Mouse (Mus musculus): ENCODE results near the gene Ccdc171. TPM values are rescaled to one million over a fixed set of nuclear protein-coding genes. Genes with fewer than 3 reads are reported as not detected.

Ccdc171 gene
- polyA plus RNA-seq, 1 experiment from 2014 or later = 5.8 TPM

DNA sequence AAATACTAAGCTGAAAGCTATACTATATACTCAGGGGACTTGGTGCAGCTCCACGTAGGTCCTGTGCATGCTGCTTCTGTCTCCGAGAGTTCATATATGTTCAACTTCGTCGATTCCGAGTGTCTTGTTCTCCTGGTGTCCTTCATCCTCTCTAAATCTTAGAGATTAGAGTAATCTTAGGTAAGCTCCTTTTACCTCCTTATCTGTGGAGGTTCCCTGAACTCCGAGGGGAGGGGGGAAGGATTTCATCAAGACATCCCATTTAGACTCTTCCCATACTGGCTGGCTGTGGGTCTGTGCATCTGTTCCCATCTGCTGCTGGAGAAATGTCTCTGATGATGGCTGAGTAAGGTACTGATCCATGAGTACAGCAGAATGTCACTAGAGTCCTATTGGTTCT, 249.8 kb downstream of the Ccdc171 start:
- Histone ChIP-seq H3K4me3 (no peak overlapping the region), H3K9me3 (replicated peaks) (0 out of 2 replicates have a peak, but pooled peaks cover 6% of the 10 kb centered on the region), H3K9ac (no peak overlapping the region), H3K27me3 (no peaks in the 10 kb centered on the region), H3K36me3 (no peaks in the 10 kb centered on the region), H3K4me2 (replicated peaks) (no peak overlapping the region), H3K27ac (no peak overlapping the region), H3K4me1 (peaks cover 2% of the 10 kb centered on the region; the same call in 1 of the 2 replicates)
- WGBS = 95% methylated on average over 6 of the region's 6 CpGs
- no peak for ATAC-seq (ENCODE audit: low FRiP score)

DNA sequence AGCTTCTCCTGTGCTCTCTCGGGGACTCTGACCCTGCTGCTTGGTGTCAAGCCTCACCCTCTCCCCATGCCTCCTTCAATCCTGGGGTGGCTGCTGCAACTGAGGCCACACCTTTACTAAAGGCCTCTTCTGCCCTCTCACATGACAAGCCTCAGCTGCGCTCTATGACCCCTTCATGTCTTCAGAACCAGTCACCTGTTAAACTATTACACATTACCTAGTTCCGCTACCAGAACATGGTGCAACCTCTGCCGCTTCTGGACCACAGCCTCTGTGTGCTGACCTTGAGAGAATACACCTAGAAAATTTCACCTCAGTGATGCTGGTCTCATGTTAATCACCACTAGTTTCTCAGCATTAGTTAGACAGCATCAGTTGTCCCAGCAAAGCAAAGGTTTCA, 254.7 kb downstream of the Ccdc171 start:
- WGBS = 96% methylated on average over 4 of the region's 4 CpGs
- ATAC-seq (ENCODE audit: low FRiP score) = no peak
- Histone ChIP-seq H3K36me3 (no peaks in the 10 kb centered on the region), H3K9ac (no peak overlapping the region), H3K9me3 (replicated peaks) (0 out of 2 replicates have a peak, but pooled peaks cover 6% of the 10 kb centered on the region), H3K4me3 (no peak overlapping the region), H3K27ac (no peak overlapping the region), H3K4me1 (peaks cover 2% of the 10 kb centered on the region; the same call in 1 of the 2 replicates), H3K4me2 (replicated peaks) (no peak overlapping the region), H3K27me3 (no peaks in the 10 kb centered on the region)

DNA sequence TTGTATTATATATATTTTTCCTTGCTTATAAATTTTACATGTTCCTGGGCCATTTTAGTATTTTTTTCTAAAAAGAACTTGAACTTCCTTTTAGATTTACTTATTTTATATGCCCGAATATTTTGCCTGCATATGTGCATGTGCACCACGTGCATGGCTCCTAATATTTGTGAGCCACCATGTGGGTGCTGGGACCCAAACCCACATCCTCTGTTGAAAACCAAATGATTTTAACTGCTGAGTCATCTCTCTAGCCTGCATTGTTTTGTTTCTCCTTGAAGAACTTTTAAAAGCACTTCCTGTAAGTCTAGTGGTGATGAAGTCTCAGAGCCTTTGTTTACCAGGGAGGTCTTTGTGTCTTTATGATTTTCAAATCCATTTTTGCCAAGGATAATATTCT, 259.8 kb downstream of the Ccdc171 start:
- WGBS = 86% methylated on average over 2 of the region's 2 CpGs
- no peaks in the 10 kb centered on the region for H3K9me3 ChIP-seq (replicated peaks)

DNA sequence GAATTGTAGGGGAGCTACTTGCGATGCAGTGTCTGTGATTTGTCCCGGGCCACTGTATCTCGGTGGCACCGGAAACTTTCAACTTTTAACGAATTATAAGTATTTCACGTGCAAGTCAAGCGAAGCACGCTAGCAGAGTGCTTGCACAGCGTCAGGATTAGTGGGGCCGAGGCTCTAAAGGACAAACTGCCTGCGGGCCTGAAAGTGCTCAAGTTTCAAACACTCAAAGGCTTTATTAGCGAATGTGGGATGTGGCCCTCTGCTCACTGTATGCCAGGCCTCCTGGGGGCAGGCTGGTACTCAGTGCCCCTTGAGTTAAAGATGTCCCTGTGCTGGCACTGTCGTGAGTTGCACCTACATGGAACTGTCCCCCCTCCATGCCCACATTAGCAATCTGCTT, 266.5 kb downstream of the Ccdc171 start:
- H3K4me2 ChIP-seq (replicated peaks) = no peak overlapping the region
- H3K27me3 ChIP-seq = no peaks in the 10 kb centered on the region
- H3K4me1 ChIP-seq = peaks cover 8% of the 10 kb centered on the region
- H3K36me3 ChIP-seq = no peaks in the 10 kb centered on the region
- H3K4me3 ChIP-seq = no peak overlapping the region
- 27% methylated on average over 13 of the region's 13 CpGs for WGBS
- H3K9ac ChIP-seq = no peak overlapping the region
- no peak for ATAC-seq (ENCODE audit: low FRiP score)
- H3K9me3 ChIP-seq (replicated peaks) = no peaks in the 10 kb centered on the region
- no peak overlapping the region for H3K27ac ChIP-seq

More for the DNA sequence above, 259.8 kb downstream of the Ccdc171 start:
- H3K36me3 ChIP-seq = no peaks in the 10 kb centered on the region
- H3K9ac ChIP-seq = no peak overlapping the region
- H3K4me3 ChIP-seq = no peak overlapping the region
- no peak for ATAC-seq (ENCODE audit: low FRiP score)
- H3K27me3 ChIP-seq = no peaks in the 10 kb centered on the region
- H3K27ac ChIP-seq = no peak overlapping the region
- H3K4me2 ChIP-seq (replicated peaks) = no peak overlapping the region
- no peaks in the 10 kb centered on the region for H3K4me1 ChIP-seq

DNA sequence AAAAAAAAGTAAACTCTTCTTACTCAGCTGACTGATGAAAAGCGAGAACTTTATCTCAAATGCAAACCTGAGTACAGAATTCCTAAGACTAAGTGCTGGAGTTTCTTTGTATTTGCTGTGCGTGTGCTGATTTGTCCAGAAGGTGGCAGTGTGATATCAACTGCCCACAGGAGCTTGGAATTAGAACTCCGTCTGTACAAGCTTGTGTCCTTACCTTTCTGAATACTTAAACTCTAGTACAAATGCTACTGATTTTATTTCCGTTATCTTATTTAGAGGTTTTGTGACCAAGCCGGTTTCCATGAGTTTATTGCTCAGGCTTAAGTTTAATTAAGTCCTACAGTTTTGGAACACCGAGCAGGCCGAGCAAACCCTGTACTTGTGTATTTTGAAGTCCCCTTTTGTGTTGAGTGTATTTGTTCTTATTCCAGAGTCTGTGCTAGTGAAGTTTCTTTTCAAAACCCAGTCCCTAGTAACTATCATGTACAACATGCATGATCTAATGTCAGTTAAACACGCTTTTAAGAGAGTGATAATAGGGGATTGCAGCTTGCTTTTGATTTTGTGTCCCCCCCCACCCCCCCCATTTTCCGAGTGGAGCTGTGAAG, 269.1 kb downstream of the Ccdc171 start:
- no peaks in the 10 kb centered on the region for H3K27me3 ChIP-seq
- no peak overlapping the region for H3K9ac ChIP-seq
- 0 out of 2 replicates have a peak overlapping the region, but pooled peaks have one; percentile 23 for H3K27ac ChIP-seq
- no peak overlapping the region for H3K4me3 ChIP-seq
- H3K36me3 ChIP-seq = no peaks in the 10 kb centered on the region
- peak overlapping the region; percentile 39 for H3K4me2 ChIP-seq (replicated peaks)
- no peaks in the 10 kb centered on the region for H3K9me3 ChIP-seq (replicated peaks)
- 30% methylated on average over 9 of the region's 9 CpGs for WGBS
- ATAC-seq (ENCODE audit: low FRiP score) = peak; percentile 60
- H3K4me1 ChIP-seq = peaks cover 8% of the 10 kb centered on the region

DNA sequence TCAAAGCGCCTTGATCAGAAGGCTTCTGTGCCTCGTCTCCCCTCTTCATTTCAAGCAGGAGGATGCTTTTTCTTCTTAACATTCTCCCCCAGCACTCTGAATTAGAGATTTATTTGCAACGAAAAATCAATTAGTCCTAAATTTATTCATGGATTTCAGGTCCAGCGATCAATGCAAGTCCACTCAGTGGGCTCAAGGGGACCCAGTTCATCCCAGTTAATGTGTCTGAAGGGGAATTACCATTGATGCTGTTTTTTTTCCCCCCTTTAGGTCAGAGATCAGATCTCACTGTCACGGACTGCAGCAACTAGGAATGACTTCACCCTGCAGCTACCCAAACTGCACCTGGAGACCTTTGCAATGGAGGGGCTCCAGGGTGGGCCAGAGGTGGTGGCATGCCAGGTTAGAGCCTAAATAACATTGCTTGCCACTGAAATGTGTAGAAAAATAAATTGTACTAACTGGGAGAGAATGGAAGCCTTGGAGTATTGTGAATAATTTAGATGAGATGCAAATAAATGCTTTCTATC, 269.6 kb downstream of the Ccdc171 start:
- WGBS = 33% methylated on average over 5 of the region's 5 CpGs
- no peak overlapping the region for H3K9ac ChIP-seq
- H3K4me1 ChIP-seq = peaks cover 8% of the 10 kb centered on the region
- H3K27ac ChIP-seq = no peak overlapping the region
- no peaks in the 10 kb centered on the region for H3K9me3 ChIP-seq (replicated peaks)
- H3K27me3 ChIP-seq = no peaks in the 10 kb centered on the region
- peak overlapping the region; percentile 39 for H3K4me2 ChIP-seq (replicated peaks)
- peak; percentile 29; the same call in 1 of the 2 replicates for ATAC-seq (ENCODE audit: low FRiP score)
- no peak overlapping the region for H3K4me3 ChIP-seq
- H3K36me3 ChIP-seq = no peaks in the 10 kb centered on the region

DNA sequence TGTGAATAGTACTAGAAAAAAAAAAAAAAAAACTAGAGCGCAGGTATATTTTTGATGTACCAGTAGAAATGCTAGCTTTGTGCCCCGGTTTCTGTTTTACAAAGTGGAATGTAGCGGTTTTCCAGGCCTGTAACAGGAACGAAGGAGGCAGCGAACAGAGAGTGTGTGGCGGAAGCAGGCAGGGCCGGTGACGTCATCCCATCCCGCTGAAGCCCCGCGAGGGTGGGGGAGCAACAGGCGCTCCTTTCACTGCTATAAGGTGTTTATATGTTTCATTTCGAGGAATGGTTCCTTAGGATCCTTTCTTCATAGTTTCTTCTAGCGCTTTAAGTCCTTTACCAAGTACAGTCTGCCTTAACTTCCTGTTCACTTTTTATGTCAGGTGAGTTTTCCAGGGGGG, 272.6 kb downstream of the Ccdc171 start:
- Histone ChIP-seq H3K27ac (no peak overlapping the region), H3K9ac (no peak overlapping the region), H3K4me1 (peaks cover 8% of the 10 kb centered on the region), H3K4me2 (replicated peaks) (no peak overlapping the region), H3K9me3 (replicated peaks) (no peaks in the 10 kb centered on the region), H3K36me3 (no peaks in the 10 kb centered on the region), H3K27me3 (no peaks in the 10 kb centered on the region), H3K4me3 (no peak overlapping the region)
- no peak for ATAC-seq (ENCODE audit: low FRiP score)
- WGBS = 83% methylated on average over 14 of the region's 14 CpGs

DNA sequence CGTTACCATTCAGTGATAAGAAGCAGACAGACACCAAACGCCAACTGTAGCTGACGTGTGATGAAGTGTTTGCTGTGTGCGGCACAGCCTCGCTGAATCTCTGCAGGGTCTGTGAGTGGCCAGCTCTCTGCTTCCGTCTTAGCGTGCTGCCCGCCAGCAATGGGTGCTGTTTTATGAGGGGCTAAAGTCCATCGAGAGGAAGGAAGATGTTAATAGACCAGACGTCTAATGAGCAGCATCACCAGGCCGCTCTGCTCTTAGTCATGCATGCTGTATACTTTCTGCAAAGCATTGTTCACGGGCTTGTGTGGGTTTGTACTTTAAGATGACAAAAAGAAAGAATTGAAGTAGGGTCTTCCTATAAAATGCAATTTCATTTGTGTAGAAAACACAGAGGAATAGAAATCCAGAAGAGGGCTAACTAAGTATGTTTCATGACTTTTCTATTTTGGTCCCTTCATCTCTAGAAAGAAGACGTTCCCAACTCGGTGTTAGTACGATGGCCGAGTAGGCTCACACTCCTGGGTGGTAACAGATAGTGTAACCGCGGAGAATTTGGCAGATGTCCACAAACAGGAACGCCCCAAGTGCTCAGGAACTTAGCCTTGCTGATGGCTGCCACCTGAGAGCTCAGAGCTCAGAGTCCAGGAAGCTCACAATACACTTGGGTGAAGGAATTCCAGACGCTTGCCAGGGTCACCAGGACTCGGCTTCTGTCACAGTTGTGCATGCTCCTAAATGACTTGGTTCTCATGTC, 273.5 kb downstream of the Ccdc171 start:
- H3K27me3 ChIP-seq = no peaks in the 10 kb centered on the region
- H3K4me2 ChIP-seq (replicated peaks) = no peak overlapping the region
- no peak overlapping the region for H3K4me3 ChIP-seq
- no peak for ATAC-seq (ENCODE audit: low FRiP score)
- peaks cover 8% of the 10 kb centered on the region for H3K4me1 ChIP-seq
- WGBS = 85% methylated on average over 21 of the region's 21 CpGs
- H3K36me3 ChIP-seq = no peaks in the 10 kb centered on the region
- no peaks in the 10 kb centered on the region for H3K9me3 ChIP-seq (replicated peaks)
- no peak overlapping the region for H3K9ac ChIP-seq
- H3K27ac ChIP-seq = no peak overlapping the region

DNA sequence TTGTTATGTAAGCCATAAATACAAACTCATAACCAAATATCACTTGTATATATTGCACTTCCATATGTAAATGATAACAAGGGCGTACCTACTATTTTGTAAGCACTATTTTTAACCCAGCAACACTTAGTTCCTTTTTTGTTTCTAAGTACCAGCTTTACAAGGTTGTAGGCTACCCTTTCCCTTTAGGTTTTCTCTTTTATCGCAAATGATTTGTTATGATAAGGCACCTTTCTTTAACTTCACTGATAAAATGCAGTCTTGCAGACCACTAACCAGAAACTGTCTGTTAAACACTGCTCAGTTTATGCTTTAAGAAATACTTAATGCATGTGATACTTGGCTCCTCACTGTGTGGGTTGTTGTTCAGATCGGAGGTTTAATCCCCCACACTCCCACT, 275.1 kb downstream of the Ccdc171 start:
- no peak for ATAC-seq (ENCODE audit: low FRiP score)
- Histone ChIP-seq H3K9ac (no peak overlapping the region), H3K4me1 (no peaks in the 10 kb centered on the region), H3K36me3 (no peaks in the 10 kb centered on the region), H3K4me2 (replicated peaks) (no peak overlapping the region), H3K27me3 (no peaks in the 10 kb centered on the region), H3K9me3 (replicated peaks) (peaks cover 6% of the 10 kb centered on the region; the same call in 1 of the 2 replicates), H3K27ac (no peak overlapping the region), H3K4me3 (no peak overlapping the region)
- WGBS = 76% methylated on average over 3 of the region's 3 CpGs

DNA sequence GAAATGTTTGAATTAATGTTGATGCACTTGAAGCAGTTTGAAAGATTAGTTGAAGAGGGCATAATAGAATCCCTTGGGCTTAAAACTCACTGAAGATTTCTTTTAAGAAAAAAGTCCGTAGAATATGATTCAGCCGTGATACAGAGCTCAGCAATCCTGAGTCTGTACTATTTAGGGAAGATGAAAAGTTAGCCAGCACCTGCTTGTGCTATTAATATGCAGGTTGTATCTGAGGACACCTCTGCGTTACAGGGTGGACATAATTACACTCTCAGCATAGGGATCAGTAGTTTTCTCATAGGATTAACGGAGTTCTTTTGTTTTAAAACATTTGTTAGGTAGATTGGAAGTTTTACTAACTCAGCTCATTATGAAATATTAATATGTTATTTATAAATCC, 291.6 kb downstream of the Ccdc171 start:
- WGBS = 90% methylated on average over 4 of the region's 4 CpGs
- Histone ChIP-seq H3K9me3 (replicated peaks) (no peaks in the 10 kb centered on the region), H3K9ac (no peak overlapping the region), H3K4me1 (no peaks in the 10 kb centered on the region), H3K4me3 (no peak overlapping the region), H3K27me3 (no peaks in the 10 kb centered on the region), H3K4me2 (replicated peaks) (no peak overlapping the region), H3K36me3 (no peaks in the 10 kb centered on the region), H3K27ac (no peak overlapping the region)
- no peak for ATAC-seq (ENCODE audit: low FRiP score)

DNA sequence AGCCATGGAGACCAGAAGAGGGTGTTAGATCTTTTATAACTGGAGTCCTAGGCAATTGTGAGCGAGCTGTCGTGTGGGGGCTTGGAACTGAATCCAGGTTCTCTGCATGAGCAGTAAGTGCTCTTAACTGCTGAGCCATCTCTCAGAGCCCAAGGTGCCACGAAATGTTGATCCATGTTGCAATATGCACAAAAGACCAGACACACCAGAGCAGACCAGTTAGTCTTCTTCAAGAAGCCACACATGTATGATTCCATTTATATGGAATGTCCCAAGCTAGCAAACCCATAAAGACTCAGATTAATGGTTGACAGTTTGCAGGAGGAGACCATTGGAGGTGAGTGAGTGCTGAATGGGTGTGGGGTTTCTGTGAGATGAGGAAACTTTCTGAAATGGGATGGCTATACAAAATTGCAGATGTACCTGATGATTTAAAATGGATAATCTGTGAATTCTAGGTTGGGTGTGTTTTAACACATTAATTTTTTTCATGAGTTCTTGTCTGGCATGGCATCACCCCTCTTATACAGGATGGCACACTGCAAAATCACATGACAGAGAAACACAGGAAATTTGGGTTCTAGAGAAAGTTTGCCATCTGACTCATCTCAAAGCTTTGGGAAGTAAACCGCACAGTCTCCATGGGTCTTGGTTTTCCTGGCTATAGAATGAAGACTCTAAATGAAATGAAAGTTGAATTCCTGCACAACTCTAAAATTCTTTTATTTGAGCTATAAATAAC, 304.5 kb downstream of the Ccdc171 start:
- Histone ChIP-seq H3K9me3 (replicated peaks) (no peaks in the 10 kb centered on the region), H3K4me3 (no peak overlapping the region), H3K4me1 (no peaks in the 10 kb centered on the region), H3K27me3 (no peaks in the 10 kb centered on the region), H3K36me3 (no peaks in the 10 kb centered on the region), H3K9ac (no peak overlapping the region), H3K27ac (no peak overlapping the region), H3K4me2 (replicated peaks) (no peak overlapping the region)
- ATAC-seq (ENCODE audit: low FRiP score) = no peak
- 87% methylated on average over 4 of the region's 4 CpGs for WGBS

All from hindbrain, embryonic 12.5 days (tissue).